Mouse (Mus musculus) liver, adult 2 months (tissue): ENCODE results near the gene Card10.

ENCODE experiments used
- CTCF ChIP-seq: fragments of 200-500 bp; IDR thresholded peaks from 2 replicates; pipeline ENCODE4 v1.5.1; 2011; ENCODE audit warnings: low read depth, low read length, control low read depth
- POLR2A ChIP-seq: fragments of 200-500 bp; IDR thresholded peaks from 2 replicates; pipeline ENCODE4 v1.6.1; 2011; ENCODE audit warnings: low read length, control low read depth; ENCODE audit not compliant: insufficient read depth; ENCODE audit errors: extremely low read depth

DNA sequence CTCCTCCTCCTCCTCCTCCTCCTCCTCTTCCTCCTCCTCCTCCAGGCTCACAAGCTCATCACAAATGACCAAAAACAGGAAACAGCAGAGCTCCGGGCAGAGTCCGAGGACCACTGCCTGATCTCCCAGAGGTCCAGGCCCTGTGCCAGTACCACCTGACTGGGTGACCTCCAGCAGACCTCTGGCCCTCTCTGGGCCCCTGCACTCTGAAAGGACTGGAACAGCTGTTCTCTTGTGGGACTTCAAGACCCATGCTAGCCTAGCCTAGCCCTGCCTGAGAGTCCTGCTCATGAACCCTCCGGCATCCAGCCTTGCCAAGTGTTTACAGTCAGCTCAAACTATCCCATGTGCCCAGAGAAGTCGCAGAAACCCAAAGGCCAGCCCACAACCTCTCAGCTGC is 12.4 kb downstream of the Card10 start:
- TF ChIP-seq POLR2A: no peak
- no peak for TF ChIP-seq CTCF
